Mouse (Mus musculus) hindbrain, postnatal 0 days (tissue): ENCODE measurements around the gene Rgs6. TPM values are rescaled to one million over a fixed set of nuclear protein-coding genes. Genes with fewer than 3 reads are reported as not detected.
A peak's percentile ranks its signal among the peaks of the same experiment; 100 is the strongest.

Experiments
- ATAC-seq: fragments of 200-750 bp; cut with Nextera tagmentation; 2 replicates; pipeline ENCODE4 v1.8.0; 2017; ENCODE audit warnings: mild to moderate bottlenecking, moderate TSS enrichment, moderate library complexity
- DNase-seq: peaks from one replicate; pipeline ENCODE4 v3.0.0-alpha.2; 2015; ENCODE audit warnings: low spot score
- H3K27ac ChIP-seq: fragments of 300-500 bp; sonication (generic); 2 replicates; pipeline ENCODE4 v1.5.1; 2014; ENCODE audit warnings: mild to moderate bottlenecking
- H3K27me3 ChIP-seq: fragments of 300-500 bp; sonication (generic); 2 replicates; pipeline ENCODE4 v1.6.1; 2014; ENCODE audit warnings: low read length, mixed read lengths; ENCODE audit not compliant: insufficient read depth
- H3K36me3 ChIP-seq: fragments of 300-500 bp; sonication (generic); 2 replicates; pipeline ENCODE4 v1.6.1; 2014; ENCODE audit warnings: low read length, mixed read lengths; ENCODE audit not compliant: insufficient read depth
- H3K4me1 ChIP-seq: fragments of 300-500 bp; sonication (generic); 2 replicates; pipeline ENCODE4 v1.6.1; 2014; ENCODE audit warnings: antibody characterized with exemption, low read length, mixed read lengths; ENCODE audit not compliant: insufficient read depth
- H3K4me2 ChIP-seq: fragments of 300-500 bp; sonication (generic); 2 replicates; pipeline ENCODE4 v1.6.1; 2014; ENCODE audit warnings: low read depth, mild to moderate bottlenecking, low read length, moderate library complexity, mixed read lengths
- H3K4me3 ChIP-seq: fragments of 300-500 bp; sonication (generic); 2 replicates; pipeline ENCODE4 v1.5.1; 2014; ENCODE audit warnings: low read length
- H3K9ac ChIP-seq: fragments of 300-500 bp; sonication (generic); replicated peaks from 2 replicates; pipeline ENCODE4 v1.6.1; 2014; ENCODE audit warnings: mild to moderate bottlenecking, low read length, moderate library complexity, mixed read lengths
- H3K9me3 ChIP-seq: fragments of 300-500 bp; sonication (generic); 2 replicates; pipeline ENCODE4 v1.6.1; 2016; ENCODE audit warnings: low read length, mixed read lengths
- CTCF ChIP-seq: IDR thresholded peaks from 2 replicates; pipeline ENCODE4 v1.5.1; 2016; ENCODE audit warnings: antibody characterized with exemption, control low read depth, low read depth
- WGBS: fragments of 180-500 bp; shearing (Covaris S2); extraction: QIAGEN DNeasy Blood & Tissue Kit; methylation state at CpG from one replicate; pipeline ENCODE4 v1.1.7; 2014; 5-methylcytosine and 5-hydroxymethylcytosine counted together
- polyA plus RNA-seq: library from polyadenylated mRNA; unstranded; fragments of >200 nt; fragmentation: Nextera tagmentation; extraction: Ambion mirVana; gene quantifications from 2 replicates; pipeline ENCODE4 v1.2.1, GENCODE M21; 2015
- total RNA-seq: library from RNA; depleted of rRNA; stranded (reverse); fragments of >200 nt; gene quantifications from 2 replicates; pipeline ENCODE4 v1.2.3, GENCODE M21; 2014

The Rgs6 gene
- total and polyA plus RNA-seq, 2 experiments from 2014 or later, result 14.3 to 16.4 TPM

DNA sequence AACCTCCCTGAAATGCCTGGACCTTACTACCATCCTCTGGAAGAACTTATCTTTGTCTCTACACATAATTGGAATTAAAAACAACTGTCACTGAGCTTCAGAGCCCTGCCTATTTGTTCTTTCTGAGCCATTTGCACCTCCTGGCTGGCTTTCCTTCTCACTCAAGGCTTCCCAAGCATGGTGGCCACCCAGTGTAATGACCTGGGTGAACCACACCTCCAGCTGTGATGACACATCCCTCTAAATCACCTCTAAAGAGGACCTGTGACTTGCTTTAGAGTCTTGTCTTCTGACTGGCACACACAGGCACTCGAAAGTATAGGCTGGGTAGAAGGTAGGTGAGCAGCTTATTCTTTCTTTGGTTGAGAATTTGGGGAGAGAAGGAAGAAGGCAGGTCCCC is 509.7 kb downstream of the Rgs6 start:
- DNase-seq, result no peak
- no peak for ATAC-seq
- Histone ChIP-seq H3K4me2 (no peak overlapping the region), H3K4me1 (no peaks in the 10 kb centered on the region; the same call in 1 of the 2 replicates), H3K36me3 (no peaks in the 10 kb centered on the region), H3K4me3 (no peak overlapping the region), H3K27ac (no peak overlapping the region), H3K27me3 (no peaks in the 10 kb centered on the region), H3K9me3 (no peaks in the 10 kb centered on the region), H3K9ac (no peak overlapping the region)
- 79% methylated on average over 1 of the region's 1 CpGs for WGBS
- TF ChIP-seq CTCF, result no peak

DNA sequence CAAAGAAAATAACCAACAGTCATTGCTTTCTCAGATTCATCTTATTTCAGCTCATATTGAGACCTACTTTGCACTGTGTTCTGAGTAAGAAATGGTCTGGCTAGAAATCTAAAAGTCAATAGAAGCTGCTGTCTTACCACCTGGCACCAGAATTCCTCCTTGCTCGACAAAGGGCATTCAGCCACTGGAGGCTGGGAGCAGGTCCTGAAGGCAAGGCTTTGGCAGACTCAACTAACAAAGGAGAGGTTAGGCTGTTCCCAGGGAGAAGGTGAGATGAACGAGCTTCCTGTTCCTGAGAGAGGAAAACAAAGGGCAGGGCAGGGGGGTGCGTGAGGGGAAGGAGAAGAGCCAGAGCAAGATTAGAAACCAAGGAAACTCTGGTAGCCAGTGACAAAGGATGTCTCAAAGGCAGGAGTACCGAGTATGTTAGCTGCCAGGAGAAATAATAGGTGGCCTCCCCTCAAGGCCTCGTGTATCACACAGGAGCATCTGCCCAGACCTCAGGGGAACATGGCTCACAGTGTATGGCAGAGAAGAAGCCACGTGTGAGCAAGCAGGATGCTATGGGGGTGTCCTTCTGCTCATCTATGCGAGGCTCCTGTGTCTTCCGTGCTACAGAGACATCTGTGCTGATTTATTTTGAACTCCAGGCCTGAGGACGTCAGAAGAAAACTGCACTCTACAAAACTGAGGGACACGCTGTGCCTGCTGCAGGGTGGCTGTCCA is 510.7 kb downstream of the Rgs6 start:
- Histone ChIP-seq H3K27me3 (no peaks in the 10 kb centered on the region), H3K27ac (no peak overlapping the region), H3K9me3 (no peaks in the 10 kb centered on the region), H3K4me2 (no peak overlapping the region), H3K36me3 (no peaks in the 10 kb centered on the region), H3K4me1 (no peaks in the 10 kb centered on the region; the same call in 1 of the 2 replicates), H3K9ac (no peak overlapping the region), H3K4me3 (no peak overlapping the region)
- DNase-seq, result no peak
- WGBS, result 32% methylated on average over 10 of the region's 10 CpGs
- TF ChIP-seq CTCF, result no peak
- ATAC-seq, result peak; percentile 49; the same call in 1 of the 2 replicates

DNA sequence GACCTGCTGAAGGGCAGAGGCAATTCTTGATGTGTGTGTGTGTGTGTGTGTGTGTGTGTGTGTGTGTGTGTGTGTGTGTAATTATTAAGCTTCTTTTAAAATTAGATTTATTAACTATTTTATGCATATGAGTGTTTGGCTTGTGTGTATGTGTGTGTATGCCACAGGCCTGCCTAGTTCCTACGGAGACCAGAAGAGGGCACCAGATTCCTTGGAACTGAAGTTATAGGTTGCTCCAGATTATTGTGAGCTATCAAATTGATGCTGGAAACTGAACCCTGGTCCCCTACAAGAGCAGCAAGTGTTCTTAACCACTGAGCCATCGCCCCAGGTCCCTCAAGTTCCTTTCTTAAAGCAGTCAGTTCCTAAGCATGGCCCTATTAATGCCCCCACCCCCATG is 511.8 kb downstream of the Rgs6 start:
- Histone ChIP-seq H3K9me3 (no peaks in the 10 kb centered on the region), H3K9ac (no peak overlapping the region), H3K27me3 (no peaks in the 10 kb centered on the region), H3K27ac (no peak overlapping the region), H3K4me3 (no peak overlapping the region), H3K36me3 (no peaks in the 10 kb centered on the region), H3K4me2 (no peak overlapping the region), H3K4me1 (no peaks in the 10 kb centered on the region; the same call in 1 of the 2 replicates)
- peak; percentile 40; the same call in 1 of the 2 replicates for TF ChIP-seq CTCF
- no peak for DNase-seq
- ATAC-seq, result no peak
- WGBS, result 89% methylated on average over 2 of the region's 2 CpGs

DNA sequence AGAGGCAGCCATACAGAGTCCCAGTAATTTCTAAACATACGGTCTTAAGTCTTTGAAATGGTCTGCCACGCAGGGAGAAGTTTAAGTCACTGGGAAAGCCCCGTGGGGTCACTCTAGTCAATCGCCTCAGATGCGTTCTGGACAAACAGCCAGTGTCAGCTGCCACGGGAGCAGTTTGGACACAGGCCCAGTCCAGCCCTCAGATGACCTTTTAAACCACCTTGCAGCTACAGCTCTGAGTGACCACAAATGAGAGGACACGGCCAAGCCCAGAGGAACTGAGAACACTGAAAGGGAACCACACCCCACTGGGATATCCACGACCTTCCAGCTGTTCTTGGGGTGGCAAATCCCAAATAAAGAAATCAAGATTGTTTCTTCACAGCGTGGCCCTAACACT is 512.3 kb downstream of the Rgs6 start:
- Histone ChIP-seq H3K4me1 (no peaks in the 10 kb centered on the region; the same call in 1 of the 2 replicates), H3K36me3 (no peaks in the 10 kb centered on the region), H3K4me2 (no peak overlapping the region), H3K27ac (no peak overlapping the region), H3K27me3 (no peaks in the 10 kb centered on the region), H3K4me3 (no peak overlapping the region), H3K9me3 (no peaks in the 10 kb centered on the region), H3K9ac (no peak overlapping the region)
- DNase-seq, result no peak
- 59% methylated on average over 9 of the region's 9 CpGs for WGBS
- no peak for TF ChIP-seq CTCF
- no peak for ATAC-seq

DNA sequence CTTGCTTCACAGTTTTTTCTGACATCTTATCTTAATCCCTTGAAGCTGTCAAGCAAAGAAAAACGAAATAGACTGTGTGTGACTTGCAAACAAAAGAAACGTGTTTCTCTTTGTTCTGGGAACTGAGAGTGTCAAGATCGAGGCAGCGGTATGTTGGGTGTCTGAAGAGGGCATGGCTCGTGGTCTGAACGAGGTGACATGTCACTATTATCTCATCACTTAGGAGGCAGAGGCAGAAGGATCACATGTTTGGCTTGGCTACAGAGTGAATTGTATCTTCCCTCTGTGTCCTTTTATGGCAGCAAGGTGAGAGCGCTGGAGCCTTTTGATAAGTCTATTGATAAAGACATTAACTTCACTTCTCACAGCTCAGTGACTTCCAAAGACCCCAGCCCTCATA is 512.8 kb downstream of the Rgs6 start:
- no peak for TF ChIP-seq CTCF
- DNase-seq, result no peak
- 48% methylated on average over 7 of the region's 7 CpGs for WGBS
- Histone ChIP-seq H3K9ac (no peak overlapping the region), H3K27me3 (no peaks in the 10 kb centered on the region), H3K4me1 (no peaks in the 10 kb centered on the region; the same call in 1 of the 2 replicates), H3K36me3 (no peaks in the 10 kb centered on the region), H3K9me3 (no peaks in the 10 kb centered on the region), H3K4me2 (no peak overlapping the region), H3K27ac (no peak overlapping the region), H3K4me3 (no peak overlapping the region)
- ATAC-seq, result no peak

DNA sequence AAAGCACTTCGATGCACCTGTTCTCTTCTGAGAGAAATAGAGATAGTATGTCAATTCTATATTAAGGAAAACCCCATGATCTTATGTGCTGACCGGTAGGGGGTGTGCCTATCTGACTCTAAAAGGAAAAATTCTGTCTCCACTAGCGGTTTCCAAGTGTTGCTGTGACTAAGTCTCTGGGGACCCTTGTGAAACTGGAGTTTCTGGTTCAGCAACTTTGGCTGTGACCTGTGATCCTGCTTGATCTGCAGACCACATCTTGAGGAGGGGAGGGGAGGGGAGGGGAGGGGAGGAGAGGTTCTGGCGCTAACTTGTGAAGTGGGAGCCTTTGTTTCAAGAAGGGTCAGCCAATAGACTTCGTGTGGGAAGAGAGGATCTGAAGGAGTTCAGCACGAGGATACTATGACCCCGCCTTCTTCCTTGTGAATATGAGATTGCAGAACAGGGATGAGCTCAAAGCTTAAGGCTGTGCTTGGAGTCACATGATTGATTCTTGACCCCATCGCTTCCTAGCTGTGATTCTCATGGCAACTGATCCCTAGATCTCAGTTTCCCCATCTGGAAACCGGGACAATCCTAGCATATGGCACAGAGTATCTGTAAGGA is 517.5 kb downstream of the Rgs6 start:
- Histone ChIP-seq H3K27me3 (no peaks in the 10 kb centered on the region), H3K4me3 (no peak overlapping the region), H3K27ac (no peak overlapping the region), H3K4me2 (no peak overlapping the region), H3K9ac (no peak overlapping the region), H3K9me3 (no peaks in the 10 kb centered on the region), H3K4me1 (0 out of 2 replicates have a peak, but pooled peaks cover 4% of the 10 kb centered on the region), H3K36me3 (no peaks in the 10 kb centered on the region)
- ATAC-seq (no peak), DNase-seq (no peak)
- TF ChIP-seq CTCF, result no peak
- 64% methylated on average over 9 of the region's 9 CpGs for WGBS

DNA sequence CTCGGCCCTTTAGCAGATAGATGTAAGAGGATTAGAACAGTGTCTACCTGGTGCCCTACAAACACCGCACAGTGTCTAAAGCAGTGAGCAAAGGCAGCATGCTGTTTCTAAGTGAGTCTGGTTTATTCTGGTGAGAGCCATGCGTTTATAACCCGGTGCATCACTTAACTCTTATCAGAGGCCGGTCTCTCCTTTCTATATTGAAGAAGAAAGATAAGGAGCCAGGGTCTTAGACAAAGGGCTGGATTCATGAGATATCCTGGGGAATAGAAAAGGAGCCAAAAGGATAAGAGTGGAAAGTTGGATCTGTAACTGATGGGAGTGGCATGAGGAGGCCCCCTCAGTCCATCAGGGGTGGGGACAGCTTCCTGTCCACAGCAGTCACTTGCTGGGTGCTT is 518.0 kb downstream of the Rgs6 start:
- no peak overlapping the region for H3K9ac ChIP-seq
- no peaks in the 10 kb centered on the region for H3K36me3 ChIP-seq
- H3K4me2 ChIP-seq, result no peak overlapping the region
- no peak overlapping the region for H3K4me3 ChIP-seq
- no peak for DNase-seq
- TF ChIP-seq CTCF, result no peak
- no peaks in the 10 kb centered on the region for H3K27me3 ChIP-seq
- 0 out of 2 replicates have a peak, but pooled peaks cover 4% of the 10 kb centered on the region for H3K4me1 ChIP-seq
- no peak for ATAC-seq
- 88% methylated on average over 5 of the region's 5 CpGs for WGBS
- H3K9me3 ChIP-seq, result no peaks in the 10 kb centered on the region
- no peak overlapping the region for H3K27ac ChIP-seq
